Mouse (Mus musculus) forebrain, embryonic 15.5 days (tissue): ENCODE data around the gene Ptp4a2. TPM values are rescaled to one million over a fixed set of nuclear protein-coding genes. Genes with fewer than 3 reads are reported as not detected.
"Not testable (repeated sequence)": the region's sequence is repeated elsewhere in the genome, so short reads cannot be mapped to it uniquely, and the experiment has no call there.

Experiments used
- ATAC-seq: fragments of 200-750 bp; cut with Nextera tagmentation; replicated peaks from 2 replicates; pipeline ENCODE4 v1.8.0; 2017; ENCODE audit warnings: mild to moderate bottlenecking, moderate TSS enrichment, moderate library complexity
- H3K27ac ChIP-seq: fragments of 300-500 bp; sonication (generic); replicated peaks from 2 replicates; pipeline ENCODE4 v1.5.1; 2015; ENCODE audit warnings: mild to moderate bottlenecking, inconsistent platforms
- H3K27me3 ChIP-seq: fragments of 300-500 bp; sonication (generic); 2 replicates; pipeline ENCODE4 v1.6.1; 2015; ENCODE audit warnings: inconsistent platforms
- H3K36me3 ChIP-seq: fragments of 300-500 bp; sonication (generic); 2 replicates; pipeline ENCODE4 v1.6.1; 2015; ENCODE audit warnings: mild to moderate bottlenecking, inconsistent platforms
- H3K4me1 ChIP-seq: fragments of 300-500 bp; sonication (generic); 2 replicates; pipeline ENCODE4 v1.6.1; 2015; ENCODE audit warnings: inconsistent platforms
- H3K4me2 ChIP-seq: fragments of 300-500 bp; sonication (generic); replicated peaks from 2 replicates; pipeline ENCODE4 v1.6.1; 2015; ENCODE audit warnings: mild to moderate bottlenecking, inconsistent platforms
- H3K4me3 ChIP-seq: fragments of 300-500 bp; sonication (generic); 2 replicates; pipeline ENCODE4 v1.5.1; 2015; ENCODE audit warnings: mild to moderate bottlenecking, inconsistent platforms
- H3K9ac ChIP-seq: fragments of 300-500 bp; sonication (generic); replicated peaks from 2 replicates; pipeline ENCODE4 v1.6.1; 2015; ENCODE audit warnings: mild to moderate bottlenecking, inconsistent platforms
- H3K9me3 ChIP-seq: fragments of 300-500 bp; sonication (generic); 2 replicates; pipeline ENCODE4 v1.6.1; 2016; ENCODE audit warnings: inconsistent platforms
- WGBS: fragments of 180-500 bp; shearing (Covaris S2); methylation state at CpG from one replicate; pipeline ENCODE4 v1.1.7; 2015; ENCODE audit warnings: mixed read lengths; 5-methylcytosine and 5-hydroxymethylcytosine counted together
- polyA plus RNA-seq: library from polyadenylated mRNA; unstranded; fragments of >200 nt; fragmentation: Nextera tagmentation; extraction: Ambion mirVana; gene quantifications from 2 replicates; pipeline ENCODE4 v1.2.1, GENCODE M21; 2015

Gene Ptp4a2
- polyA plus RNA-seq, 1 experiment from 2014 or later: 315 TPM

GRCm38 (mm10) chr4:129860456-129860855 lies 49.4 kb downstream of the Ptp4a2 start:
- Histone ChIP-seq H3K4me2 (no peak overlapping the region), H3K9ac (no peak overlapping the region), H3K27me3 (no peaks in the 10 kb centered on the region), H3K4me3 (no peak overlapping the region), H3K4me1 (peaks cover 7% of the 10 kb centered on the region), H3K36me3 (no peaks in the 10 kb centered on the region), H3K27ac (no peak overlapping the region), H3K9me3 (no peaks in the 10 kb centered on the region)
- no peak for ATAC-seq
- WGBS: 92% methylated on average over 9 of the region's 9 CpGs

DNA sequence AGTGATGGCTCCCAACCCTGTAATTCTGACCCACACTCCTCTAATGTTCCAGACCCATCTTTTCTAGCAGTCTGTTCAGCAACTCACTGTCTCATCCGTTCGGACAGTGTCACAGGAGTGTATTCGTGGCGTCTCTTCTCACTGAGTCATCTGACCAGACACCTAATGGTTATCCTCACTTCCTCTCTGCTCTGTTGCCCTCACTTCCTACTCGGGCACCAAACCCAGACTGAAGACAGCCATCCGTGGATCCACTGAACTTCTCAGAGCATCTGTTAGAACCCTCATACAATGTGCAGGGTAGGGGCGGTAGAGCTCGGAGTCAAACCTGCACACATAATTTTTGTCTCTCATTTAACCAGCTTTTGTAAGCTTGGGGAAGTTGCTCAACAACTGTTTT lies 50.4 kb downstream of the Ptp4a2 start:
- Histone ChIP-seq H3K4me3 (no peak overlapping the region), H3K27me3 (no peaks in the 10 kb centered on the region), H3K9me3 (no peaks in the 10 kb centered on the region), H3K27ac (no peak overlapping the region), H3K36me3 (no peaks in the 10 kb centered on the region), H3K4me1 (no peaks in the 10 kb centered on the region), H3K4me2 (no peak overlapping the region), H3K9ac (no peak overlapping the region)
- ATAC-seq: no peak
- WGBS: 90% methylated on average over 8 of the region's 8 CpGs

DNA sequence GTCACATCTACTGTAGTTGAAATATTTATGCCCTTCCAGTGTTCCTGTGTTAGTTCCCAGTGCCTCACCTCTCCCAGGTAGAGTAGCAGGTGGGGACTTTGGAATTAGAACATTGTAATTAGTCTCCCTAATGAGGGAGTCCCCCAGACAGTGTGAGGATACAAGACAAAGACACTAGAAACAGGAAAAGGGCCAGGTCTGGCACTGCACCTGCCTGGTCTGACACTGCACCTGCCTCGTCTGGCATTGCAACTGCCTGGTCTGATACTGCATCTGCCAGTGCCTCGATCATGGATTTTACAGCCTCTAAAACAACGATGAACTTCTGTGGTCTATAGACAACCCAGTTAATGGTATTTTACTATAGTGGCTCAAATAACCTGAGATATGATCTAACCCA lies 51.3 kb downstream of the Ptp4a2 start:
- H3K4me1 ChIP-seq: no peaks in the 10 kb centered on the region
- H3K27ac ChIP-seq: no peak overlapping the region
- no peaks in the 10 kb centered on the region for H3K9me3 ChIP-seq
- H3K4me2 ChIP-seq: no peak overlapping the region
- H3K4me3 ChIP-seq: no peak overlapping the region
- H3K9ac ChIP-seq: no peak overlapping the region
- WGBS: 73% methylated on average over 3 of the region's 3 CpGs
- no peaks in the 10 kb centered on the region for H3K36me3 ChIP-seq
- no peaks in the 10 kb centered on the region for H3K27me3 ChIP-seq
- no peak for ATAC-seq

DNA sequence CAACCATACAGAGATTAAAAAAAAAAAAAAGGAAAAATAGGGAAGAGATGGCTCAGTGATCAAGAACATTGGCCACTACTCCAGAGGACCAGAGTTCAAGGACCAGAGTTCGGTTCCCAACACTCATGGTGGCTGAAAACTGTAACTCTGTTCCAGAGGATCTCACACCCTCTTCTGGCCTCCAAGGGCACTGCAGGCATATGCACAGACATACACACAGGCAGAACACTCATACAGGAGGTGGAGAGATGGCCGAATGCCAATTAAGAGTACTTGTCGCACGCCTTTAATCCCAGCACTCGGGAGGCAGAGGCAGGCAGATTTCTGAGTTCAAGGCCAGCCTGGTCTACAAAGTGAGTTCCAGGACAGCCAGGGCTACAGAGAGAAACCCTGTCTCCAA lies 55.2 kb downstream of the Ptp4a2 start:
- H3K27me3 ChIP-seq, H3K27ac ChIP-seq, H3K4me3 ChIP-seq, H3K4me1 ChIP-seq, H3K9me3 ChIP-seq, H3K9ac ChIP-seq, ATAC-seq, H3K4me2 ChIP-seq, H3K36me3 ChIP-seq: not testable (repeated sequence)
- WGBS: 97% methylated on average over 5 of the region's 5 CpGs

DNA sequence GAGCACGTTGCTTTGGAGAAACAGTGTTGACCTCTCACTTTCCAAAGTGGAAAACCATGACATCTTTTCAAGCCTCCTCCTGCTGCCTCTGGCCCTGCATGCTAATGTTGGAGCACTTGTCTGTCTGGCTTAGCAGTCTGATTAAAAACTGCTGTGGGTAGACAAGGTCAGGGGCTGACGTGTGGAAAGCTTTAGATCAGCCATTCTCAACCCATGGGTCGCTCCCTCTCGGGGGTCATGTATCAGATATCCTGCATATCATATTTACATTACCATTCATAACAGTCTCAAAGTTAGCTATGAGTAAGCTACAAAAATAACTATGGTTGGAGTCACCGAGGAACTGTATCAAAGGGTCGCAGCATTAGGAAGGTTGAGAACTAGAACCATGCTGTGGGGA lies 57.2 kb downstream of the Ptp4a2 start:
- Histone ChIP-seq H3K36me3 (no peaks in the 10 kb centered on the region), H3K4me3 (no peak overlapping the region), H3K4me1 (no peaks in the 10 kb centered on the region), H3K27ac (no peak overlapping the region), H3K9me3 (no peaks in the 10 kb centered on the region), H3K9ac (no peak overlapping the region), H3K27me3 (no peaks in the 10 kb centered on the region), H3K4me2 (no peak overlapping the region)
- WGBS: 74% methylated on average over 6 of the region's 6 CpGs
- no peak for ATAC-seq

GRCm38 (mm10) chr4:129870483-129870882 lies 59.5 kb downstream of the Ptp4a2 start:
- 80% methylated on average over 6 of the region's 6 CpGs for WGBS
- Histone ChIP-seq H3K27me3 (no peaks in the 10 kb centered on the region), H3K9me3 (no peaks in the 10 kb centered on the region), H3K9ac (no peak overlapping the region), H3K4me3 (no peak overlapping the region), H3K36me3 (no peaks in the 10 kb centered on the region), H3K4me1 (no peaks in the 10 kb centered on the region), H3K4me2 (no peak overlapping the region), H3K27ac (no peak overlapping the region)
- no peak for ATAC-seq

DNA sequence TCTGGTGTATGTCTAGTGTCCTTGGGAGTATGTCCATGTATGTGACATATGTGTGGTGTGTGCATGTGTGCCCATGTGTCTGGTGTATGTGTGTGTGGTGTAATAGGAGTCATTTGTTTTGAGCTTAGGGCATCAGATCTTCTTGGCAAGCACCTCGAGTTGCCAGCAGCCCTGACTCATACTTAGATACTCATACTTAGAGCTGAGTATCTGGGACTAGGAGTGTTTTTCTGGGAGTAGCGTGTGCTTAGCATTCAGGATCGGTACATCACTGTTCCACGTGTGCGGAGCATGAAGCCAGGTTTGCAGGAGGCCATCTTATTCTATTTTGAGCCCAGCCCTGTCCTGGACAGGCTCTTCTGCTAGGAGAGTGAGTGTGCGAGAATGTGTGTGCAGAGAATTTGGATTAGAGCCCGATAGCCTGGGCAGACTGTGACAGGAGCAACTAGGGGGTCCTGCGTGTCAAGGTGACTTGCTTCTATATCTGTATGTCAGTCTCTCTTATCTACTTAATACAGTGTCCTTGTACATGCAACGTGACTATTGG lies 61.4 kb downstream of the Ptp4a2 start:
- no peak for ATAC-seq
- WGBS: 87% methylated on average over 9 of the region's 9 CpGs
- H3K9me3 ChIP-seq: no peaks in the 10 kb centered on the region
- H3K4me1 ChIP-seq: peaks cover 9% of the 10 kb centered on the region
- no peak overlapping the region for H3K27ac ChIP-seq
- no peaks in the 10 kb centered on the region for H3K36me3 ChIP-seq
- no peak overlapping the region for H3K4me3 ChIP-seq
- H3K9ac ChIP-seq: no peak overlapping the region
- H3K4me2 ChIP-seq: no peak overlapping the region
- H3K27me3 ChIP-seq: no peaks in the 10 kb centered on the region

DNA sequence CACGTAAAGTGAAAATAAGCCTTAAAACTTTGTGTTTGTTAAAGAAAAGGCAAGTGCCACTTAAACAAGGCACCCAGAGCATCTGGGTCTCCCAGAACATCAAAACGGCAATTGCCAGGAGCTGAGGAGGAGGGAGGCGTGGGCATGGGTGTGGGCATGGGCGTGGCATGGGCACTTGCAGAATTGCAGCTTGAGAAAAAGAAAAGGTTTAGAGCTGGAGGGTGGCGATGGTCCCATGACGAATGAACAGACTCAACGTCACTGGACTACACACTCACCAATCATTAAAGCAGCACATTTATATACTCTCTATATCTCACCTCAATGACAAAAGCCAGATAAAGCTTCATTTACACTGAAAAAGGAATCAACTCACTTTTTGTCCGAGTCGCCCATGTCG lies 63.8 kb downstream of the Ptp4a2 start:
- ATAC-seq: no peak
- Histone ChIP-seq H3K9ac (no peak overlapping the region), H3K4me3 (no peak overlapping the region), H3K27me3 (no peaks in the 10 kb centered on the region), H3K9me3 (no peaks in the 10 kb centered on the region), H3K4me1 (peaks cover 17% of the 10 kb centered on the region), H3K27ac (no peak overlapping the region), H3K4me2 (no peak overlapping the region), H3K36me3 (no peaks in the 10 kb centered on the region)
- WGBS: 87% methylated on average over 10 of the region's 10 CpGs

GRCm38 (mm10) chr4:129875406-129875805 lies 64.4 kb downstream of the Ptp4a2 start:
- WGBS: 83% methylated on average over 11 of the region's 11 CpGs
- no peak overlapping the region for H3K9ac ChIP-seq
- peaks cover 17% of the 10 kb centered on the region for H3K4me1 ChIP-seq
- no peak overlapping the region for H3K4me3 ChIP-seq
- H3K9me3 ChIP-seq: no peaks in the 10 kb centered on the region
- no peak overlapping the region for H3K4me2 ChIP-seq
- no peak overlapping the region for H3K27ac ChIP-seq
- ATAC-seq: no peak
- no peaks in the 10 kb centered on the region for H3K27me3 ChIP-seq
- no peaks in the 10 kb centered on the region for H3K36me3 ChIP-seq

DNA sequence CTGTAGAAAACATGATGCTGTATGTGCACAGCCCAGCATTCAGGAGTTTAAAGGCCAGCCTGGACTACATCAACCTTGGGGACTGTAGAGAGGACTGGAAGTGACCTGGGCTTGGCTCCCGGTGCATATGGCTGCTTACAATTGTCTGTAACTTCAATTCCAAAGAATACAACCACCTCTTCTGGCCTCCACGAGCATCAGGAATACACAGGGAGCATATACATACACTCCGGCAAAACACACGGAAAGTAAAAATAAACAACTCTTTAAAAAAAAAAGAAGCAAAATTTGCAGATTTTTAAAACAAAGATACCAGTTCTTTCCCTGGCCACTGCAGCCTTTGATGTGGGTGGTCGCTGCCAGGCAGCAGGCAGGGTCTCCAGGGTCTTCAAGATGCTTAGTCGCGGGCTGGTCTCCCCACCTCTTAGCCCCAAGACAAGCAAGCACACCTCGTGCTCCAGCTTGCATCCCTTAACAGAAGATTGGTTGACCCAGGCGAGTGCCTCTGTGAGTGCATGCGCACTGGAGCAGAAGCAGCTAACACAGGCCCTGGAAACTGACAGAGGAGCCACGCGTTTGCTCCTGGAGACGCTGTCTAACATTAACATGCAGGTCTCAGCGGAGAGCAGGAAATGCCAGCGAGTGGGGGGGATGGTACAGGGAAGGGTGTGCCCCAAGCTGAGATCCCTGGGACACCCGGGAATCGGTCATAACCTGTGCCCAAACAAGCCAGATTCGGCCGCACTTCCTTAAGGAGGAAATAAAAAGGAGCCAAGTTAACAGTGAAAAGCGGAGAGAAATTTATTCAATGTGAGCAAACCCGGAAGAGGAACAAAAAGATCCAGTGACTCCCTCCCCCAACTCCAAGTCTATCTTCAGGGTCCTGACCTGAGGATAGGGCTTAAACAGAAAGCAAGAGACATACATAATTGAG lies 66.1 kb downstream of the Ptp4a2 start:
- H3K9me3 ChIP-seq: no peaks in the 10 kb centered on the region
- H3K4me2 ChIP-seq: peak overlapping the region; percentile 53
- peak overlapping the region; percentile 47 for H3K9ac ChIP-seq
- H3K36me3 ChIP-seq: no peaks in the 10 kb centered on the region
- peak; percentile 89 for ATAC-seq
- H3K27me3 ChIP-seq: no peaks in the 10 kb centered on the region
- 16% methylated on average over 21 of the region's 21 CpGs for WGBS
- H3K4me1 ChIP-seq: peaks cover 17% of the 10 kb centered on the region
- peak overlapping the region; percentile 76 for H3K27ac ChIP-seq
- peak overlapping the region; percentile 32 for H3K4me3 ChIP-seq

- ATAC-seq: no peak
- WGBS: 61% methylated on average over 11 of the region's 11 CpGs
- H3K27me3 ChIP-seq: no peaks in the 10 kb centered on the region
- no peak overlapping the region for H3K4me3 ChIP-seq
- H3K4me2 ChIP-seq: peak overlapping the region; percentile 53
- H3K4me1 ChIP-seq: peaks cover 21% of the 10 kb centered on the region
- H3K9me3 ChIP-seq: no peaks in the 10 kb centered on the region
- H3K27ac ChIP-seq: peak overlapping the region; percentile 76
- no peak overlapping the region for H3K9ac ChIP-seq
- H3K36me3 ChIP-seq: no peaks in the 10 kb centered on the region
Measured at GRCm38 (mm10) chr4:129877967-129878655, 67.1 kb downstream of the Ptp4a2 start.

- Histone ChIP-seq H3K9ac (no peak overlapping the region), H3K27me3 (no peaks in the 10 kb centered on the region), H3K9me3 (no peaks in the 10 kb centered on the region), H3K27ac (no peak overlapping the region), H3K4me2 (no peak overlapping the region), H3K4me3 (no peak overlapping the region), H3K36me3 (no peaks in the 10 kb centered on the region), H3K4me1 (peaks cover 21% of the 10 kb centered on the region)
- WGBS: 66% methylated on average over 8 of the region's 8 CpGs
- ATAC-seq: no peak
Measured at GRCm38 (mm10) chr4:129878656-129879145, 67.7 kb downstream of the Ptp4a2 start.
